Mouse (Mus musculus): ENCODE results near the gene Olfr193. TPM values are rescaled to one million over a fixed set of nuclear protein-coding genes. Genes with fewer than 3 reads are reported as not detected.
"Not testable (repeated sequence)": the region's sequence is repeated elsewhere in the genome, so short reads cannot be mapped to it uniquely, and the experiment has no call there.

Gene Olfr193
- not detected in 2 replicates for polyA plus RNA-seq (2014; fragmentation: Nextera tagmentation; extraction: Ambion mirVana)

GRCm38 (mm10) chr16:59111781-59112180 lies at the start of gene Olfr193:
Gene Olfr193, minus strand, starts transcription at chr16:59111881.
- Histone ChIP-seq H3K9ac (ENCODE audit: low read length) (no peak within 1 kb of the TSS), H3K4me1 (ENCODE audit: control insufficient read depth, insufficient read depth, low read length) (no peaks in the 10 kb centered on the region), H3K4me3 (ENCODE audit: low read depth, low read length) (no peak within 1 kb of the TSS), H3K4me2 (ENCODE audit: low read depth) (no peak within 1 kb of the TSS), H3K36me3 (ENCODE audit: control insufficient read depth, insufficient read depth, low read length) (no peaks in the 10 kb centered on the region), H3K27me3 (ENCODE audit: control insufficient read depth, insufficient read depth, low read length) (no peaks in the 10 kb centered on the region), H3K9me3 (ENCODE audit: control insufficient read depth, low read length) (no peaks in the 10 kb centered on the region), H3K27ac (ENCODE audit: low read depth, low read length) (no peak within 1 kb of the TSS)
- ATAC-seq (ENCODE audit: insufficient read depth, low FRiP score, low TSS enrichment) (no peak), DNase-seq (ENCODE audit: low spot score) (no peak)
- 97% methylated on average over 1 of the region's 1 CpGs for WGBS

GRCm38 (mm10) chr16:59151996-59152395 lies 40.3 kb upstream of the Olfr193 start:
- H3K9ac ChIP-seq (ENCODE audit: low read length), result no peak overlapping the region
- ATAC-seq (ENCODE audit: insufficient read depth, low FRiP score, low TSS enrichment) (no peak), DNase-seq (ENCODE audit: low spot score) (no peak)
- no peaks in the 10 kb centered on the region for H3K4me1 ChIP-seq (ENCODE audit: control insufficient read depth, insufficient read depth, low read length)
- no peaks in the 10 kb centered on the region for H3K27me3 ChIP-seq (ENCODE audit: control insufficient read depth, insufficient read depth, low read length)
- H3K4me3 ChIP-seq (ENCODE audit: low read depth, low read length), result no peak overlapping the region
- 85% methylated on average over 2 of the region's 2 CpGs for WGBS
- no peak overlapping the region for H3K4me2 ChIP-seq (ENCODE audit: low read depth)
- H3K27ac ChIP-seq (ENCODE audit: low read depth, low read length), result no peak overlapping the region
- H3K36me3 ChIP-seq (ENCODE audit: control insufficient read depth, insufficient read depth, low read length), result no peaks in the 10 kb centered on the region
- H3K9me3 ChIP-seq (ENCODE audit: control insufficient read depth, low read length), result no peaks in the 10 kb centered on the region

GRCm38 (mm10) chr16:59146746-59147145 lies 35.1 kb upstream of the Olfr193 start, which contains the start of gene Olfr195:
Gene Olfr195, plus strand, starts transcription at chr16:59147046.
- Histone ChIP-seq H3K4me3 (ENCODE audit: low read depth, low read length) (no peak within 1 kb of the TSS), H3K27me3 (ENCODE audit: control insufficient read depth, insufficient read depth, low read length) (no peaks in the 10 kb centered on the region), H3K27ac (ENCODE audit: low read depth, low read length) (no peak within 1 kb of the TSS), H3K9ac (ENCODE audit: low read length) (no peak within 1 kb of the TSS), H3K36me3 (ENCODE audit: control insufficient read depth, insufficient read depth, low read length) (no peaks in the 10 kb centered on the region), H3K4me2 (ENCODE audit: low read depth) (no peak within 1 kb of the TSS), H3K9me3 (ENCODE audit: control insufficient read depth, low read length) (no peaks in the 10 kb centered on the region), H3K4me1 (ENCODE audit: control insufficient read depth, insufficient read depth, low read length) (no peaks in the 10 kb centered on the region)
- DNase-seq (ENCODE audit: low spot score) (no peak), ATAC-seq (ENCODE audit: insufficient read depth, low FRiP score, low TSS enrichment) (no peak)
- 93% methylated on average over 1 of the region's 1 CpGs for WGBS

DNA sequence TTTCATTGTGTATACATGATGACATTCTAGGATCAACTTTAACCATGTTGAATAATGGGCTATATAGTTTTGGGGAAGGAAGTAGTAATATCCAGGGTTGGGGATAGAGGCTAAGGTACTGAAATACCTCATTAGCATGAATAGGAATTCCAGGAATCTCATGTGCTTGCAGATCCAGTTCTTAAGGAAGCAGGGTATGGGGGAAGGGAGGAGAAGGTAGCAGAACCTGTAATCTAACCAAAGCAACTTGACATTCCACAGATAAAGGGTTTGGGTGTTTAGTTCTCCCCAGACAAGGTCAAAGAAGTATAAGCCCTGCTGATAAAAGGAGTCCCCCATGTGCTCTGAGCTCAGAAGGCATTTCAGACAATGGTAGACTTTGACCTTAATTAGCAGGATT lies 29.4 kb upstream of the Olfr193 start:
- Histone ChIP-seq H3K9me3 (ENCODE audit: control insufficient read depth, low read length) (no peaks in the 10 kb centered on the region), H3K4me3 (ENCODE audit: low read depth, low read length) (no peak overlapping the region), H3K4me2 (ENCODE audit: low read depth) (no peak overlapping the region), H3K36me3 (ENCODE audit: control insufficient read depth, insufficient read depth, low read length) (no peaks in the 10 kb centered on the region), H3K27me3 (ENCODE audit: control insufficient read depth, insufficient read depth, low read length) (no peaks in the 10 kb centered on the region), H3K4me1 (ENCODE audit: control insufficient read depth, insufficient read depth, low read length) (no peaks in the 10 kb centered on the region), H3K27ac (ENCODE audit: low read depth, low read length) (no peak overlapping the region), H3K9ac (ENCODE audit: low read length) (no peak overlapping the region)
- DNase-seq (ENCODE audit: low spot score), result no peak
- no peak for ATAC-seq (ENCODE audit: insufficient read depth, low FRiP score, low TSS enrichment)

DNA sequence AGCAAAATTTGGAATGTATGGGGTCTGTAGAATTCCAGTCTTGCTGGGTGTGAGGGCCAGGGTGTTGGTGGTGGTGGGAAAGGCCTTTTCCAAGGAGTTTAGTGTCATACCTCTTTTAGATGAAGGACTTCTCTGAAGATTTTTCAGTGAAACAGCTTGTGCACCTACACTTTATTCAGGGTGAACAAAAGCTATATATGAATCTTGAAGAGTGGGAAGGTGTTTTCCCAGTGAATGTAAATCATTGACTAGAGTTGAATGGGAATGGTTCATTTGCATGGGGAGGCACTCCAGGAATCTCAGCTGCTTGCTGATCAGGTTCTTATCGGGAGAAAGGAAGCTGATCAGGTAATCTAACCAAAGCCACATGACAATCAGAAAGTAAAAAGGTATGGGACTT lies 19.1 kb upstream of the Olfr193 start:
- Histone ChIP-seq H3K9me3 (ENCODE audit: control insufficient read depth, low read length) (no peaks in the 10 kb centered on the region), H3K27ac (ENCODE audit: low read depth, low read length) (no peak overlapping the region), H3K36me3 (ENCODE audit: control insufficient read depth, insufficient read depth, low read length) (no peaks in the 10 kb centered on the region), H3K4me1 (ENCODE audit: control insufficient read depth, insufficient read depth, low read length) (no peaks in the 10 kb centered on the region), H3K27me3 (ENCODE audit: control insufficient read depth, insufficient read depth, low read length) (no peaks in the 10 kb centered on the region), H3K4me3 (ENCODE audit: low read depth, low read length) (no peak overlapping the region), H3K9ac (ENCODE audit: low read length) (no peak overlapping the region), H3K4me2 (ENCODE audit: low read depth) (no peak overlapping the region)
- no peak for ATAC-seq (ENCODE audit: insufficient read depth, low FRiP score, low TSS enrichment)
- DNase-seq (ENCODE audit: low spot score), result no peak
- 80% methylated on average over 1 of the region's 1 CpGs for WGBS

DNA sequence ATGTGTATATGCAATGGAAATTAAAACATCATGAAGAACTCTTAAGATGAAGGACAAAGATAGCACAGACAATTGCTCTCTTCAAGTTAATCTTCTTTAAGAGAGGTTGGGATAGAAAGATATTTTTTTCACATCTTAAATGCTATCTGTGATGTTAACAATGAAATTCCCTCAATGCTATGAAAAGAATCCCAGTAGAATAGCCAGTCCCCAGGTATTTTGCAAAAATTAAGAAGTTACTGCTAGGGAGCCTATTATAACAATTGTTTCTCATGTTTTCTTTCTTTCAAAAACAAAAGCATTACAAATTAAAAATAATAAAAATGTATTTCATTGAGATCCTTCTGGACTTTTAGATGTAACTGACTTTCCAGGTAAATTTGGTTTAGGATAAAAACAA lies 9.3 kb upstream of the Olfr193 start, which contains the start of gene Olfr194:
Gene Olfr194 (minus strand): TSS at position 101 of the 400 bp plus-strand sequence.
- no peak for ATAC-seq (ENCODE audit: insufficient read depth, low FRiP score, low TSS enrichment)
- no peak for DNase-seq (ENCODE audit: low spot score)
- Histone ChIP-seq H3K9ac (ENCODE audit: low read length) (no peak within 1 kb of the TSS), H3K4me2 (ENCODE audit: low read depth) (no peak within 1 kb of the TSS), H3K27me3 (ENCODE audit: control insufficient read depth, insufficient read depth, low read length) (no peaks in the 10 kb centered on the region), H3K36me3 (ENCODE audit: control insufficient read depth, insufficient read depth, low read length) (no peaks in the 10 kb centered on the region), H3K4me1 (ENCODE audit: control insufficient read depth, insufficient read depth, low read length) (no peaks in the 10 kb centered on the region), H3K27ac (ENCODE audit: low read depth, low read length) (no peak within 1 kb of the TSS), H3K9me3 (ENCODE audit: control insufficient read depth, low read length) (no peaks in the 10 kb centered on the region), H3K4me3 (ENCODE audit: low read depth, low read length) (no peak within 1 kb of the TSS)

DNA sequence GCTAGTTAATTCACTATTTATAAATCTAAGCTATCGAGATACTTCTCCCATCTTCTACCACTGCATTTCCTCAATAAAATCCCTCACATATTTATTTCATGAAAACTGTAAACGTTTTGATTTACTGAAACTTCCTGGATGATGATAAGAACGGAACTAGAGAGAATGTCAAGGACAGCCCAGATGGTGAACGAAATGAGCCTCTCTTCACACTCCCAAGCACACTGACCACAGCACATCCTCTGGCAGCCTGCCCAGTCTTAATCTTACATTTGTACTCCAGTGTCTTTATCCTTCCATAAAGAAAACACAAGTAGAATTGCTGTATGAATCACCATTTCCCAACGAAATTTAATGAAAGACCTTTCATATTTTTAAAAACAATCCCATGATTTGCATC lies 3.2 kb downstream of the Olfr193 start:
- WGBS, result 67% methylated on average over 5 of the region's 5 CpGs
- H3K4me2 ChIP-seq (ENCODE audit: low read depth); H3K27ac ChIP-seq (ENCODE audit: low read depth, low read length); H3K4me3 ChIP-seq (ENCODE audit: low read depth, low read length); H3K36me3 ChIP-seq (ENCODE audit: control insufficient read depth, insufficient read depth, low read length); ATAC-seq (ENCODE audit: insufficient read depth, low FRiP score, low TSS enrichment); H3K4me1 ChIP-seq (ENCODE audit: control insufficient read depth, insufficient read depth, low read length); DNase-seq (ENCODE audit: low spot score); H3K9ac ChIP-seq (ENCODE audit: low read length); H3K27me3 ChIP-seq (ENCODE audit: control insufficient read depth, insufficient read depth, low read length); H3K9me3 ChIP-seq (ENCODE audit: control insufficient read depth, low read length): not testable (repeated sequence)

DNA sequence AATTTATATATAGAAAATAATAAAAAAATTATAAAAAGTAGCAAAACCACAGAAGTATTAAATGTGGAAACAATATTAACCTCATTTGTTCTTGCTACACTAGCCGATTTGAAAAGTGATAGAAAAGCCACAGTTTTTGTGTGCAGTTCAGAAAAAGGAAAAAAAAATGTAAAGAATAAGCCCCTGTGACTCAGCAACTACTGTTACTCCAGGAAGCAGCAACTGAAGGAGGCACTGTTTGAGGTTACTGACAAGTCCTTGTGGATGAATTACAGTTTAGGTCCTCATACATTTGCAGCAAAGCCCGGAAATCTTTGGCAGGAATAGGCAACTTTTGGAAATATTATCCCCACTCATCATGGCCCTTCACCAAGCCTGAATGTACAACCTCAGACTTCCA lies 6.4 kb downstream of the Olfr193 start:
- ATAC-seq (ENCODE audit: insufficient read depth, low FRiP score, low TSS enrichment), result no peak
- WGBS, result 75% methylated on average over 2 of the region's 2 CpGs
- H3K9ac ChIP-seq (ENCODE audit: low read length), result no peak overlapping the region

GRCm38 (mm10) chr16:59089722-59090121 lies 22.0 kb downstream of the Olfr193 start, which contains the start of gene Olfr191:
Gene Olfr191, minus strand, starts transcription at chr16:59089822.
- not testable (repeated sequence) for ATAC-seq (ENCODE audit: insufficient read depth, low FRiP score, low TSS enrichment); H3K9ac ChIP-seq (ENCODE audit: low read length); DNase-seq (ENCODE audit: low spot score); H3K27ac ChIP-seq (ENCODE audit: low read depth, low read length); H3K4me1 ChIP-seq (ENCODE audit: control insufficient read depth, insufficient read depth, low read length); H3K27me3 ChIP-seq (ENCODE audit: control insufficient read depth, insufficient read depth, low read length); H3K4me3 ChIP-seq (ENCODE audit: low read depth, low read length); H3K9me3 ChIP-seq (ENCODE audit: control insufficient read depth, low read length); H3K36me3 ChIP-seq (ENCODE audit: control insufficient read depth, insufficient read depth, low read length); H3K4me2 ChIP-seq (ENCODE audit: low read depth)
- WGBS, result 50% methylated on average over 1 of the region's 1 CpGs

More for the DNA sequence above, 6.4 kb downstream of the Olfr193 start:
- no peaks in the 10 kb centered on the region for H3K36me3 ChIP-seq (ENCODE audit: control insufficient read depth, insufficient read depth, low read length)
- no peak for DNase-seq (ENCODE audit: low spot score)
- no peak overlapping the region for H3K4me2 ChIP-seq (ENCODE audit: low read depth)
- no peaks in the 10 kb centered on the region for H3K9me3 ChIP-seq (ENCODE audit: control insufficient read depth, low read length)
- no peaks in the 10 kb centered on the region for H3K4me1 ChIP-seq (ENCODE audit: control insufficient read depth, insufficient read depth, low read length)
- no peak overlapping the region for H3K27ac ChIP-seq (ENCODE audit: low read depth, low read length)
- no peak overlapping the region for H3K4me3 ChIP-seq (ENCODE audit: low read depth, low read length)
- no peaks in the 10 kb centered on the region for H3K27me3 ChIP-seq (ENCODE audit: control insufficient read depth, insufficient read depth, low read length)
